In the genomic region with DNA sequence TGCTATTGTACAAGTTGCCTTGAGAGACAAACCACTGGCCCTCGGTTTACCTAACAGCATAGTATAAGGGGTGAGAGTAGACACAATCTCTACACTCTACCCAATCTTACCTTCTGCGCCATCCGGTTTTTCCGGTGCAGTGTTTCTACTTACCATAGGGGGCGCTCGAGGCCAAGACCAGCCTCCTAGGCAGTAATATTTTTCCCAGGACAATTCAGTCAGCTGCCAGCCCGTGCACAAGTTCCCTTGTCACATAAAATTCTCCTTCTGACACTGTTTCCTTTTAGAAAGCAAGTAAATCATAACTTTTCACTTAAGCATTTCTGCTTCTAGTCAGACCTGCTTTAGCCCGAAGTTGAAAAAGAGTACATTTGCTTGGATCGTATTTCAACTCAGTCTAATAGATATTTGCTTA, we compare ENCODE assay signal across 8 mouse cellular contexts.
DNase-seq lines count a peak whose midpoint lies in the region; ATAC-seq and TF ChIP-seq lines count a peak whose summit lies in the region.

No protein-coding gene starts in this region.

- ATAC-seq in forebrain, embryonic 11.5 days (replicated peaks; ENCODE audit: low FRiP score): no peak
- ATAC-seq in heart, embryonic 14.5 days (ENCODE audit: insufficient number of reproducible peaks, insufficient read depth, low FRiP score, low read depth): 0 out of 2 replicates have a peak, but pooled peaks have one; percentile 49
- ATAC-seq in kidney, embryonic 16.5 days (ENCODE audit: low FRiP score, low TSS enrichment): peak; percentile 69; the same call in 1 of the 2 replicates

- H3K9ac ChIP-seq in CH12.LX (ENCODE audit: insufficient read depth, low read depth): no peak overlapping the region
- no peak overlapping the region for H3K9ac ChIP-seq in forebrain, embryonic 11.5 days (ENCODE audit: low read length)
- peak overlapping the region; percentile 66 for H3K9ac ChIP-seq in heart, embryonic 14.5 days (ENCODE audit: low read length)
- H3K9ac ChIP-seq in kidney, embryonic 16.5 days (replicated peaks; ENCODE audit: low read length): no peak overlapping the region

- H3K27me3 ChIP-seq in CH12.LX (replicated peaks): no peaks in the 10 kb centered on the region
- no peaks in the 10 kb centered on the region for H3K27me3 ChIP-seq in forebrain, embryonic 11.5 days (ENCODE audit: control insufficient read depth, insufficient read depth, low read length)
- no peaks in the 10 kb centered on the region for H3K27me3 ChIP-seq in heart, embryonic 14.5 days (ENCODE audit: control insufficient read depth, insufficient read depth, low read length)
- no peaks in the 10 kb centered on the region for H3K27me3 ChIP-seq in kidney, embryonic 16.5 days (ENCODE audit: insufficient read depth, low read length)
- H3K27me3 ChIP-seq in thymus, adult 2 months (ENCODE audit: control insufficient read depth, insufficient read depth, low read length): no peaks in the 10 kb centered on the region

- WGBS in forebrain, embryonic 11.5 days: 57% methylated on average over 9 of the region's 9 CpGs
- 30% methylated on average over 9 of the region's 9 CpGs for WGBS in heart, embryonic 14.5 days
- 37% methylated on average over 9 of the region's 9 CpGs for WGBS in kidney, embryonic 16.5 days
- WGBS in thymus, adult 2 months: 12% methylated on average over 9 of the region's 9 CpGs

- H3K27ac ChIP-seq in CH12.LX (ENCODE audit: insufficient read depth, low read depth): no peak overlapping the region
- no peak overlapping the region for H3K27ac ChIP-seq in forebrain, embryonic 11.5 days (ENCODE audit: low read depth, low read length)
- H3K27ac ChIP-seq in heart, embryonic 14.5 days (replicated peaks in 1 of 2; ENCODE audit: control insufficient read depth in 1 of 2, insufficient read depth in 1 of 2, low read depth in 2 of 2, low read length in 2 of 2): peak overlapping the region; percentile 66 to 83
- H3K27ac ChIP-seq in kidney, embryonic 16.5 days (ENCODE audit: low read length): no peak overlapping the region
- no peak overlapping the region for H3K27ac ChIP-seq in thymus, adult 2 months (ENCODE audit: control insufficient read depth, insufficient read depth, low read length)

- H3K4me2 ChIP-seq in CH12.LX (ENCODE audit: insufficient read depth, low read depth, poor library complexity, severe bottlenecking): peak overlapping the region; percentile 94; the same call in 1 of the 2 replicates
- H3K4me2 ChIP-seq in forebrain, embryonic 11.5 days (ENCODE audit: low read depth, low read length, severe bottlenecking): no peak overlapping the region
- H3K4me2 ChIP-seq in heart, embryonic 14.5 days (ENCODE audit: low read length): peak overlapping the region; percentile 69
- H3K4me2 ChIP-seq in kidney, embryonic 16.5 days (replicated peaks; ENCODE audit: low read depth, low read length): peak overlapping the region; percentile 47

- dilution Hi-C loops in CH12.LX (cut with MboI; ENCODE audit: extremely low pct_ligation_motif_present, extremely low pct_unique_long_range_greater_than_20kb, low sequenced_read_pairs): no loop called here

- TF ChIP-seq CTCF in CH12.LX (conservative IDR thresholded peaks at IDR 0.05 in 1 of 2, IDR thresholded peaks at IDR 0.05 in 1 of 2; ENCODE audit: low read depth in 2 of 2, low read length in 2 of 2): peak; percentile 25 to 78; a peak in 3 of 4 replicates
- TF ChIP-seq CTCF in brain, embryonic 14.5 days (IDR thresholded peaks at IDR 0.05; ENCODE audit: borderline replicate concordance, extremely low read depth, insufficient read depth, insufficient read length): peak; percentile 61
- no peak for TF ChIP-seq CTCF in thymus, adult 2 months (IDR thresholded peaks at IDR 0.05; ENCODE audit: borderline replicate concordance, control insufficient read depth, extremely low read depth, insufficient read depth, low read length, poor library complexity)

- H3K9me3 ChIP-seq in CH12.LX (replicated peaks; ENCODE audit: low read length): no peaks in the 10 kb centered on the region
- H3K9me3 ChIP-seq in forebrain, embryonic 11.5 days (ENCODE audit: control insufficient read depth, low read length): no peaks in the 10 kb centered on the region
- no peaks in the 10 kb centered on the region for H3K9me3 ChIP-seq in heart, embryonic 14.5 days (ENCODE audit: control insufficient read depth, low read length)
- no peaks in the 10 kb centered on the region for H3K9me3 ChIP-seq in kidney, embryonic 16.5 days (ENCODE audit: low read length)

- H3K4me1 ChIP-seq in CH12.LX (ENCODE audit: control insufficient read depth in 1 of 2, insufficient read depth in 2 of 2): no peaks in the 10 kb centered on the region
- H3K4me1 ChIP-seq in forebrain, embryonic 11.5 days (replicated peaks; ENCODE audit: control insufficient read depth, insufficient read depth, low read length): no peaks in the 10 kb centered on the region
- peaks cover 11 to 19% of the 10 kb centered on the region in 2 experiments for H3K4me1 ChIP-seq in heart, embryonic 14.5 days (ENCODE audit: control insufficient read depth in 2 of 2, insufficient read depth in 2 of 2, low read length in 2 of 2)
- peaks cover 8% of the 10 kb centered on the region; the same call in 1 of the 2 replicates for H3K4me1 ChIP-seq in kidney, embryonic 16.5 days (ENCODE audit: insufficient read depth, low read length)
- peaks cover 7% of the 10 kb centered on the region for H3K4me1 ChIP-seq in thymus, adult 2 months (replicated peaks; ENCODE audit: control insufficient read depth, insufficient read depth, low read length)

- H3K36me3 ChIP-seq in CH12.LX (replicated peaks in 1 of 2; ENCODE audit: control insufficient read depth in 1 of 2, insufficient read depth in 1 of 2, low read length in 1 of 2): no peaks in the 10 kb centered on the region
- no peaks in the 10 kb centered on the region for H3K36me3 ChIP-seq in forebrain, embryonic 11.5 days (ENCODE audit: control insufficient read depth, insufficient read depth, low read length)
- H3K36me3 ChIP-seq in heart, embryonic 14.5 days (ENCODE audit: control insufficient read depth, insufficient read depth, low read length): no peaks in the 10 kb centered on the region
- H3K36me3 ChIP-seq in kidney, embryonic 16.5 days (ENCODE audit: insufficient read depth, low read length): no peaks in the 10 kb centered on the region
- H3K36me3 ChIP-seq in thymus, adult 2 months (ENCODE audit: control insufficient read depth, insufficient read depth, low read length): no peaks in the 10 kb centered on the region

- no peak overlapping the region for H3K4me3 ChIP-seq in CH12.LX (replicated peaks in 1 of 3; ENCODE audit: low read depth in 2 of 3, low read length in 2 of 3, poor library complexity in 1 of 3)
- H3K4me3 ChIP-seq in forebrain, embryonic 11.5 days (ENCODE audit: low read depth, low read length): no peak overlapping the region
- peak overlapping the region; percentile 26 to 35; a peak in 3 of 4 replicates for H3K4me3 ChIP-seq in heart, embryonic 14.5 days (ENCODE audit: control insufficient read depth in 1 of 2, insufficient read depth in 1 of 2, low read depth in 1 of 2, low read length in 2 of 2)
- peak overlapping the region; percentile 5 for H3K4me3 ChIP-seq in kidney, embryonic 16.5 days (ENCODE audit: low read length)
- H3K4me3 ChIP-seq in thymus, adult 2 months (ENCODE audit: control insufficient read depth, insufficient read depth, low read length): no peak overlapping the region

- no peak for TF ChIP-seq EP300 in CH12.LX (IDR thresholded peaks at IDR 0.05; ENCODE audit: low read length)

- in situ Hi-C loops in CH12.LX (cut with MboI; ENCODE audit: low pct_ligation_motif_present, low pct_unique_long_range_greater_than_20kb, low sequenced_read_pairs): loop anchor here (5.0 kb wide), 1 partner anchor 74 kb away; no protein-coding TSS in a partner anchor

- DNase-seq in CH12.LX (ENCODE audit: extremely low read depth) (peak; percentile 21), liver (peak; percentile 36)
- peak; percentile 76 for DNase-seq in brain, embryonic 14.5 days (ENCODE audit: low read depth)
- DNase-seq in forebrain, embryonic 11.5 days (ENCODE audit: low spot score): peak; percentile 67
- peak; percentile 50 for DNase-seq in neural tube, embryonic 10.5 days (ENCODE audit: extremely low spot score, low spot score)
- peak; percentile 67 for DNase-seq in thymus, adult 2 months

- peak; percentile 45 for TF ChIP-seq RAD21 in CH12.LX (IDR thresholded peaks at IDR 0.05; ENCODE audit: low read depth, low read length)

- no peaks in the 10 kb centered on the region for H3K79me2 ChIP-seq in CH12.LX (replicated peaks; ENCODE audit: control insufficient read depth, extremely low read depth, insufficient read depth, poor library complexity, severe bottlenecking)

- TF ChIP-seq POLR2A in CH12.LX (IDR thresholded peaks at IDR 0.05; ENCODE audit: low read depth, low read length): no peak
- TF ChIP-seq POLR2A in brain, embryonic 14.5 days (IDR thresholded peaks at IDR 0.05; ENCODE audit: borderline replicate concordance, extremely low read depth, insufficient read depth, insufficient read length, poor library complexity, severe bottlenecking): no peak
- TF ChIP-seq POLR2A in thymus, adult 2 months (IDR thresholded peaks at IDR 0.05; ENCODE audit: control insufficient read depth, extremely low read depth, insufficient read depth, low read length, poor library complexity): no peak

TF ChIP-seq in CH12.LX, 34 proteins besides CTCF, POLR2A, EP300 and RAD21:
- TF ChIP-seq ZMIZ1 (IDR thresholded peaks at IDR 0.05; ENCODE audit: low read depth, low read length) (no peak), IRF4 (IDR thresholded peaks at IDR 0.05; ENCODE audit: low read depth, low read length) (0 out of 2 replicates have a peak, but pooled peaks have one; percentile 19), ELF1 (IDR thresholded peaks at IDR 0.05; ENCODE audit: low read depth, low read length) (0 out of 2 replicates have a peak, but pooled peaks have one; percentile 29), BHLHE40 (IDR thresholded peaks at IDR 0.05; ENCODE audit: low read depth, low read length) (peak; percentile 52; the same call in 1 of the 2 replicates), MAX (IDR thresholded peaks at IDR 0.05; ENCODE audit: low read length) (peak; percentile 48; the same call in 1 of the 2 replicates), SMC3 (IDR thresholded peaks at IDR 0.05; ENCODE audit: low read depth, low read length) (no peak)

Comparison
In these comparisons a context has a peak if more than half of its experiments do, and no peak if none do; other contexts are left out.
1. DNase-seq: peak in every context shown above with its lines; median percentile 76 in brain, embryonic 14.5 days; 67 in forebrain, embryonic 11.5 days; 67 in thymus, adult 2 months; 50 in neural tube, embryonic 10.5 days; 36 in liver; 21 in CH12.LX.
2. H3K27ac ChIP-seq: peak in heart, embryonic 14.5 days (2 of 2); none in CH12.LX (single experiment), forebrain, embryonic 11.5 days (single experiment), kidney, embryonic 16.5 days (single experiment) and thymus, adult 2 months (single experiment).
3. H3K4me3 ChIP-seq: peak in heart, embryonic 14.5 days (2 of 2) and kidney, embryonic 16.5 days (single experiment); none in CH12.LX (0 of 3), forebrain, embryonic 11.5 days (single experiment) and thymus, adult 2 months (single experiment).